Mouse (Mus musculus) adrenal gland, postnatal 36 days (tissue): ENCODE results near the gene H2-M10.4. TPM values are rescaled to one million over a fixed set of nuclear protein-coding genes. Genes with fewer than 3 reads are reported as not detected.
"Not testable (repeated sequence)": the region's sequence is repeated elsewhere in the genome, so short reads cannot be mapped to it uniquely, and the experiment has no call there.

Source experiments
- DNase-seq, 2 experiments: peaks; one replicate each; pipeline ENCODE4 v3.0.0; 2021; ENCODE audit warnings: mixed read lengths in 1 of 2
- long read RNA-seq, 2 experiments: library from polyadenylated mRNA; stranded (forward); transcript quantifications; one replicate each; pipeline ENCODE4 v2.0.0; 2021; ENCODE audit warnings: borderline sequencing depth in 2 of 2
- total RNA-seq, 2 experiments: library from RNA; stranded (reverse); gene quantifications; 2 replicates each; pipeline ENCODE4 v1.2.3; 2021

H2-M10.4 gene
- total RNA-seq = not detected
- long read RNA-seq, experiment 1 = 0 reads
- long read RNA-seq, experiment 2 = 0 reads

DNA sequence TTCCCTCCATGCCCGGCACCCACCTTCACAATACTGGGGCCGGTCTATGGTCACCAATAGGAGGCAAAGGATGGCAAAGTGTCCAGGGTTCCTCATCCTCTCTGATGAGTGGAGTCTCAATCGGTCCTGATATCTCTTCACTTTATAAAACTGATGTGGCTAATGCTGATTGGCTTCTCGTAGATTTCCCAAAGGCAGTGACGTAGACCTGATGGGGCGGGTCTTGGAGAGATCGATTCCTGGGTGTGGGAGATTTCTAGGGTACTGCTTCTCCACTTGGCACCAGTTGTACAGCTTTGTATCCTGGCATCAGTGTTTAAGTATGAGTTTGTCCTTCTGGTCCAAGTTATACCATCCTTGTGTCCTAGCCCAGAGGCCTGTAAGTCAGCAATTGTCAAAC lies at the start of gene H2-M10.4:
Gene H2-M10.4 (minus strand): TSS at position 101 of the 400 bp plus-strand sequence.
- DNase-seq = no peak

DNA sequence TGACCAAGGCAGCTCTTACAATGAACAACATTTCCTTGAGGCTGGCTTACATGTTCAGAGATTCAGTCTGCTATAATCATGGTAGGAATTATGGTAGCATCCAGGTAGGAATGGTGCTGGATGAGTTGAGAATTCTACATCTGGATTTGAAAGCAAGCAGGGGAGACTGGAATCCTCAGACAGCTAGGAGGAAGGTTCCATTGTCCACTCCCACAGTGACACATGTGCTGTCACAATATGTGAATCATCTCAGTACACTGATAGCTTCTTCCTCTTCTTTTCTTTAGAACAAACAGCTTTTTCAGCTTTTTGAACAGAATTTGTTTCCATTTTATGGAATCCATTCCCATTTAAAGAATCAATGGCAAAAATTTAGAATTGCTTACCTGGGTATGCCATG lies 41.8 kb upstream of the H2-M10.4 start:
- DNase-seq = no peak

DNA sequence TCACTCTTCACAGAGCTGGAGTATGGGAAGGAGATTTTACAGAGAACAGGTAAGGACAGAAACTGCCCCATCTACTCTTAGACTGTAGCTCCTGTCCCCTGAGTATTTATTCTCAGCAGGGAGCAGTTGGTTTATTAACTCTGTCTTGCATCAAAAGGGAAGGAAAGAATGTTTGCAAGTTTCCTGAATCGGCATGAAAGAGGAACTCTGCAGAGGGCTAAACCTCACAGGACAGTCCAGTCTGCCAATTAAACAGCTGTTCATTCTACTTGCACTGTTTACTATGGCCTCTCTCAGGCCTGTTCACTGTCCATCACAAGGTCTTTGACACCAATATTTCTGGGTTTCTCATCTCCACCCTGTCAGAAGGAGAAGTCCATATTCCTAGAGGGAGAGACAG lies 38.3 kb upstream of the H2-M10.4 start:
- DNase-seq = no peak

DNA sequence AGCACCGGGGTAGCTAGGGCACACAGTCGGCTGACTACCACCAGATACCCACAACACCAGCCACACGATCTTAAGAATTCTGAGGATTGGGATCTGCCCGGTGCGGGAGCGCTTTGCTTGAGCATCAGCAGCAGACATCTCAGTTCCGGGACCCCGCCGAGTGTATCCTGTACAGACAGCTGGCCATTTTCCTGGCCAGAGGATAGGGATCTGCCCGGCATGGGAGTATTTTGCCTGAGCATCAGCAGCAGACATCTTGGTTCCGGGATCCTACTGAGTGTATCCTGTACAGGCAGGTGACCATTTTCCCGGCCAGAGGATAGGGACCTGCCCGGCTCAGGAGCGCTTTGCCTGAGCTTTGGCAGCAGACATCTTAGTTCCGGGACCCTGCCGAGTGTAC lies 26.0 kb upstream of the H2-M10.4 start:
- DNase-seq = not testable (repeated sequence)

DNA sequence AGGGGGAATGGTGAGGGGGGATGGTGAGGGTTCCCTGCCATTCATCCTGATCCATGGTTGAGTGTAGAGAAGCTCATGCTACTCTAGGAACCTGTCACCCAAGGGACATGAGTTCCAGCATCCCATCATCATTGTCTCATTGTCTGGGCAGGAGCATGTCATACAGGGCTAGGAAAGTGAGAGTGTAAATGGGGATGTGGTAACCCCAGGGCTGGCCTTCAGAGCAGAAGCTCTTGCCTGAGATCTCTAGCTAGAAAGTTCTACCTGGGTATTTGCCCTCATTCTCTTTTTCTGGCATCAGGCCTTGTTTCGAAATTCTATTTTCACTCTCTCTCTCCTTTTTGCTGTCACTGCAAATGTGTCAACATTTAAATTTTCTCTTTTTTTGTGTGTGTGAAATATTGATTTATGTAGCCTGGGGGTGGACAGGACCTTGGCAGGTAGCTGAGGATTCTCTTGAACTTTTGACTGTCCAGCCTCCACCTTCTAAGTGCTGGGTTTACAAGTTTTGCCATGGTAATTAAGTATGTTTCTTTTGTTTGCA lies 24.6 kb upstream of the H2-M10.4 start:
- no peak for DNase-seq

DNA sequence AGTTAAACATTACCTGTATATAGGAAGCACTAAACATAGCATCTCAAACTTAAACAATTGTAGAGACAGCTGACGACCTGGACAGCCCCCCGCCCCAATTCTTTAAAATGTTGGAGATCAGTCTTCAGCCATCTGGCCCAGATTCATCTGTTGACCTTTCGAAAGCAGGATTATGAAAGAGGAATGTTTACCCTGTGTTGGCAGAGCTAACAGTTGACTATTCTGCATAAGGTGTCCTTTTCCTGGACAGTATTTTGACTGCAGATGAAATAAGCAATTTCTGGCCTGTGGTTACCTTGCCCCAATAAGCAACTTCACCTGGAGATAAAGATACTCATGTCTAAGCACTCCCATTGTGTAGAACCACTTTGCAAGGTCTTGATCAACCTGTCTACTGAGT lies 21.7 kb upstream of the H2-M10.4 start:
- no peak for DNase-seq

DNA sequence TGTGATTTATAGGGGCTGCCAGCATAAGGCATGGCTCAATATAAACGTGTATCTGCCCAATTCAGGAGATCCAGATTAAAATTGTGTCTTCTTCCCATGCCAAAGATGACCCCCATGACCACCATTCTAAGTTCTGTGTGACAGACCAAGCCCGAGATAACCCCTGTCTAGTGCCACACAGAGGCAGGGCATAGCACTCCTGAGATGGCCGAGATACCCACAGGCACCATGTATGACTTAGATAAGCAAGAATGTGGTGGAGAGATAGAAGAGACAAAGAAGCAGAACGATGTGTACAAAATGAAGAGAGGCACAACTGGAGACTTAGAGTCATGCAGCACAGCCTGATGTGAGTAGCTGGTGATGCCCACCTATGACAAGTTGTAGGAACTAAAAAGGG lies 5.9 kb downstream of the H2-M10.4 start:
- no peak for DNase-seq

DNA sequence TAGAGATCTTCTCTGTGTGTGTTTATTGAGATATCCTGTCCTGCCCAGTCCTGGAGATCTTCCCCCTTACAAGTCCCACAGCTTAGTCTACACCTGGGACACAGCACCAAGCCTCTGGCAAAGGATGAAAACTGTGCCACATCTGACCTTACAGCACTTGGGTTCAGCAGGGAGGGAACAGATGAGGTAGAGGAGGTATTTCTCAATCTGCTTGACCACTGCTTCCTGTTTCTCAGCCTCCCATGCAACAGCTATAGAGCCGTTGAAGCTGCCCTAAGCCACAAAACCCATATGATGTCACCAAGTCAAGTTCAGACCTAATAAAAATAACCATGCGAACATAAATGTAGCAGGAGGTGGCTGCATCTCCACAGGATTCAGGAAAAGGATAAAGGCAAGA lies 30.7 kb downstream of the H2-M10.4 start:
- no peak for DNase-seq

DNA sequence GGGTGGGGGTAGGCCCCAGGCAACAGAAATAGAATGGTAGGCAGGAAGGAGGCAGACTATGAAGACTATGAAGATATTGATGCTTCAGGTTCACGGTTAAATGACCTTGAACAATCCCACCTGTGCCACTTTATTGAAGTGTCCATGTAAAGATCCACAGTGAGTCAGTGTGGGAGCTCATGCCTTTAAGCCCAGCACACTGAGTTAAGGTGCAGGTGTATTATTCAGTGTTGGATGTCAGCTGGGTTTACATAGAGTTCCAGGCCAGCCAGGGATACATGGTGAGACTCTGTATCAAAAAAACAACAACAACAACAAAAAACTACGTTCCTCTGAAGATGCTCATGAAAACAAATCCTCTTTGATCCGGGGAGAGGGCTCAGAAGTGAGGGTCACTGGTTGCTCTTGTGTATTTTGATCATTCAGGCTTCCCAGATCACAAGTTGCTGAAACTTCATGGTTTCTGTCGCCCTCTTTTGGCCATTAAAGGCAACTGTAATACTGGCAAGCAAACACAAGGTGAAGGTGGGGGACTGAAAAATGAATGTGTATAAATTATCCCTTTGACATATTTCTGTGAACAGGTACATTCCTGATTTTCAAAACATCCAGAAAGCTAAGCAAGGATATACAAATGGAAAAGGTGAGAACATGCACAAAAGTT lies 43.9 kb downstream of the H2-M10.4 start:
- peak; percentile 5 to 19 for DNase-seq

DNA sequence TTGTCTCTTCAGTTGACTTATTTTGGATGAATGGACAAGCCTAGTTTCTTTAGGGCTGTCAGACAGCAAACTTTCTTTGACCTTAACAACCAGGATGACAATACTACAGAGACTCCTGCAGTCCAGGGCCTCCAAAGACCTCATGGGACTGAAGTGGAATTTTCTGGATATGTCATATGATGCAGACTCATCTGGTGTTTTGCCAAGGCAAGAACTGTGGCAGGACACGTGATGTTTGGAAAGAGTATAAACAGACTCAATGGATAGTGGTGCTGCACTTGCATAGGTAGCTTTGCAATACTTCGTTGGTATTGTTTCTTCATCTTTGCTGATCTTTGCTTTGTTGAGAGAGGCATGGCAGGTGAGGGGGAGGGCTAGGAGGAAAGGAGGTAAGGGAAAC lies 44.7 kb downstream of the H2-M10.4 start:
- no peak for DNase-seq

DNA sequence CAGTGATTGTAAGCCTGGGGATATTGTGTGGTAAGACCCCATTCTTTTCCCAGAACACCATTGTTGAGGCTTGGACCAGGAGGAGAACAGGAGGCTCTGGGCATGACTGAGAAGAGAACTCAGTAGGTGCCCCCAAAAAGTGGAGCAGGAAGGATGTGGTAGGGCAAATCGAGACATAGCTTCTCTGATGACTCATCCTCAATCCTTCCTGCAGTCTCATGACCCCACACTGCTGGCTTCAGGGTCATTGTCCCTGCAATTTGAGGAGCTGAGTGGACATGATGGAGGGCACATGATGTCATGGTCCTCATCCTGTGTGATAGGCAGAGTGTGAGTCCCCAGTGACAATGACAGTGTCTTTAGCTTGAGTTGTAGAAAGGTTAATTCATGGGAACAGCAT lies 46.7 kb downstream of the H2-M10.4 start:
- no peak for DNase-seq

DNA sequence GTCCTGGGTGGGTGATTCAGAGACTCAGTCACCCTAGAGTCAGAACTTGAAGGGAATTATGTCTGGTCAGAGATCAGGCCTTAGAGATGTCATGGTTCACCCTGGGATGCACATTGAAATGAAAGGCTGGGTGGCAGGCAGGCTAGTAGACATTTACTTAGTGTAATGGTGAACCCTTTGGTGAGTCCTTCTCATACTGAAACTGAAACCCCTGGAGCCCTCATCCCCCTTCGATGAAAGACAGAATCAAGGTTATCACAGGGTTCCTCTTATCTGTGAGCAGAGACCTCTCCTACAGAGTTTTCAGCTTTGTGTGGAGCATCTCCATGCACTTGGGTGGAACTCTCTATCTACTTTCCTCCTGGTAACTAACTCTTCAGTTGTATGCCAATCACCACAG lies 47.8 kb downstream of the H2-M10.4 start:
- no peak for DNase-seq

Other genes starting within 250 kb of the H2-M10.4 start
- 10 to 100 TPM; 44.0 to 49.0 TPM for gene Rpp21, start 204.3 kb downstream of the H2-M10.4 start, total RNA-seq
- gene Trim39, start 190.1 kb downstream of the H2-M10.4 start, total RNA-seq = 10 to 100 TPM; 15.7 to 20.0 TPM
- gene H2-M10.2, start 175.8 kb downstream of the H2-M10.4 start, total RNA-seq = not detected
- gene H2-M10.1, start 136.2 kb downstream of the H2-M10.4 start, total RNA-seq = not detected
- gene H2-M10.3, start 93.9 kb downstream of the H2-M10.4 start, total RNA-seq = not detected
- not detected for gene H2-M11, start 84.7 kb upstream of the H2-M10.4 start, total RNA-seq
- gene H2-M9, start 180.3 kb upstream of the H2-M10.4 start, total RNA-seq = under 1 TPM; 0.26 to 0.56 TPM
- gene H2-M1, start 209.9 kb upstream of the H2-M10.4 start, total RNA-seq = not detected